Mouse (Mus musculus): Measurements from ENCODE around the gene Hivep3. TPM values are rescaled to one million over a fixed set of nuclear protein-coding genes. Genes with fewer than 3 reads are reported as not detected.

The Hivep3 gene
- total RNA-seq, 2 experiments from 2014 or later = 47.2 to 47.5 TPM

DNA sequence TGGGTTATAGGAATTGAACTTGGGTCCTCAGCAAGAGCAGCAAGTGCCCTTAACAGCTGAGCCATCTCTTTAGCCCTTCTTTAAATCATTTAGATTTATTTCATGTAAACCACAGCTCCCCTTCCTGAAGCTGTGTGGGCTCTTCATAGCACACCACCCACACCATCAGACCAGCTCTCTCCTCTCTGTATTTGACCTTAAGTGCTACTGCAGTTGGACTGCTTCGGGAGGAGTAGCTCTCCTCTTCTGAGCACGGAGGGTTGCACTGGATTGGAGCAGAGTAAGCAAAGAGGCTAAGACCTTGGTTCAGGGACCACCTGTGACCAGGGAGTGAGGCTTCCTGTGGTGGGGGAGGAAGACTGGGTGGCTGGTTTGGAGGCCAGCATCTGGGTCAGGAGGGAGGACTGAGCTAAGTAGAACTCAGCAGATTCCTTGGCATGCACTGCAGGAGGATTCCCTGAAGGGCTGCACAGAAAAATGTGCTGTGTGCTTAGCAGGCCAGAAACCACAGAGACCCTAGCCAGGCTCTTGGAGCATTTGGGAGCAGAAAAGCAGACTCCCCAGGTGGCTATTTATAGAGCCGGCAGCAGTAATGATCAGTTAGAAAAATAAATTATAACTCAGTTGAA, 132.4 kb downstream of the Hivep3 start:
- no peak for DNase-seq (ENCODE audit: low spot score in 2 of 2)

DNA sequence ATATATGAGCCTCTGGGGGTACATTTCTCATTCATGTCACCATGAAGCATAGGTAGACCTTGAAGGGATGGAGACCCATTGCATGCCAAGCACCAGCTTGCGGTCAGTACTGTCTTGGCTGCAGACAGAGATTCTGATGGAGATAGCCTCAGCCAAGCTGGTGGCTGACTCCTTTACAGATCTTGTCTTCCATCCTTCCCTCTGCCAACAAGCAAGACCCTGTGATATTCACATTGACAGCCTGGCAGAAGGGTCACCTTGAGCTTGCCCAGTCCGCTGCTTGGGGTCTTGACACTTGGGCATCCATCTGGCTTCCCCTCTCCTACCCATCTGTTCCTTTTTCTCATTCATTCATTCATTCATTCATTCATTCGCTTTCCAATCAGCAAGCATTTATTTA, 133.5 kb downstream of the Hivep3 start:
- no peak for DNase-seq (ENCODE audit: low spot score in 2 of 2)

DNA sequence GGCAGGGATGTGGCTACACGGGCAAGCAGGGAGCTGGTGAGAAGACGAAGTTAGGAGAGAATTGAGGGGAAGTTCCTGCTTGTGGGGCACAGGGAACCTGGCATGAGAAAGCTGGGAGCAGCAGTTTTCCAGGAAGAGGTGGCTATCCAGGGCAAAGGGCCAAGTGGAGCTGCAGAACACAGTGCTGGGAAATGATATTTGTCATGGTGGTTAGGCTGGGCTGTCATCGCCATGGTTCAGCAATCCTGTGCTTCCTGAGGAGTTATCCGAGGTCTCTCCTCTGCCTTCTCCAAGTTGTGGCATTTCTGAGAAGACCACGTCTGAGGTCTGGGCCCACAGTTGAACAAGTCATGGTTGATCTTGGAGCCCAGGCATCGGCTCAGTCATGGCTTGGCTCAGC, 136.8 kb downstream of the Hivep3 start:
- DNase-seq (ENCODE audit: low spot score in 2 of 2) = no peak

DNA sequence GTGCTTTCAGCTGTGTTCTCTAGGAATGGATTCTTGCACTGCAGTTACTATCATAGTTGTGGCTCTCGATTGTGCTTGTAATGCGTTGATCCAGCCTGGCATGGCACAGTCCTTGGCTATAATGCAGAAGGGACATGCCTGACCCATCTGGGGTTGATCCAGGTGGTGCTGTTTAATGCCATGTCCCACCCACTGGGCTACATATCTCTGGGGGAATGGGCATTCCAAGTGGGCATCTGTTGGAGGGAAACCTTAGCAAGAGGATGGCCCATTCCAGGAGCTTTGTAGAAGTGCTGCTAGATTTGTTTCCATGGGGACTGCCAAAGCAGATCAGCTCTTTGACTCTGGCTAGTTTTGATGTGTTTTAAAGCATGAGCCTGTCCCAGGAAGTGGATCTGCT, 137.9 kb downstream of the Hivep3 start:
- DNase-seq (ENCODE audit: low spot score in 2 of 2) = no peak

DNA sequence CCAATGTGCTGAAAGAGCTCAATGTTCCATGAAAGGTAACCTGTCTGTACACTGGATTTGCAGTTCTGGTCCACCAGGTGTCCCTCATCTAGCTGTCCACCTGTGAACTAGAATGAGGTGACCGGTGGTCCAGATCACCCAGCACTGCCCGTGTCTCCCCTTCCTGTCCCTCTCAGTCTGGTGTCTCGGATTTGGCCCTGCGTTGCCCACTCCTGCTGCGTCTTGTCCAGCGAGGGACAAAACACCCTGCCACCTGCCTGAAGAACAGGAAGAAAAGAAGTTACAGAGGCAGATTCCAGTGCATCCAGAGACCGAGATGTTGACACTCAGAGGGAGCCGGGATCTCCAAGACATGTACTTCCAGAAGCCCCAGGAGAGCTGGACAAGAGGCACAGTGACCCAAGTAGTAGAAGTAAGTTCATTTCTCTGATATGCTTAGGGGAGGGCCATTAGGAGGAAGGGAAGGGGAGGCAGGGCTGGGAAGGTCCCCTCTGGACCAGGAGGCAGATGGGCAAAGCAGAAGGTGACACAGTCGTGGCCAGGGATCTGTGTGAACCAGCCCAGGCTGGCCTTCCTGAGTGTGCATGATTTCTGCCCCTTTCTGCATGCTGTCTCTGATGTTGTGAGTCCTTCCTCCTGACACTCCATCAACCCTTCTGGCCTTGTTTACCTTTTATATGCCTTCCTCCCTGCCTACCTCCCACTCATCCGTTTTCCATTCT, 138.4 kb downstream of the Hivep3 start:
- no peak for DNase-seq (ENCODE audit: low spot score in 2 of 2)

DNA sequence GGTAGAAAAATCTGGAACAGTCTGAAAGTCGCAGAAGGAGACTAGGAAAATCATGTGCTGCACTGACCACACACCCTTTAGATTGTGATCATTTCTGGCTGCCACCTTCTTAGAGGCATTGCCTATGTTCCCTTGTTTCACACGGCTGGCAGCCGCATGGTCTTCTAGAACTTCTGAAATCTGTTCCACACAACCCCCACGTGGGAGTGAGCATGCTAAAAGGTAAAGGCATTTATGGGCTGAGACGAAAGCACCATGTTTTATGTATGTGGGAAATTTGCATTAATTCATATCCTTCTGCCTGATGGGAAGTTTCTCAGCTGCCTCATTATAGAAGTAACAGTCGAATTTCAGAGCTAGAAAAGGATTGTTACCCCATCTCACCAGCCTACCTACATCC, 140.4 kb downstream of the Hivep3 start:
- no peak for DNase-seq (ENCODE audit: low spot score in 2 of 2)

DNA sequence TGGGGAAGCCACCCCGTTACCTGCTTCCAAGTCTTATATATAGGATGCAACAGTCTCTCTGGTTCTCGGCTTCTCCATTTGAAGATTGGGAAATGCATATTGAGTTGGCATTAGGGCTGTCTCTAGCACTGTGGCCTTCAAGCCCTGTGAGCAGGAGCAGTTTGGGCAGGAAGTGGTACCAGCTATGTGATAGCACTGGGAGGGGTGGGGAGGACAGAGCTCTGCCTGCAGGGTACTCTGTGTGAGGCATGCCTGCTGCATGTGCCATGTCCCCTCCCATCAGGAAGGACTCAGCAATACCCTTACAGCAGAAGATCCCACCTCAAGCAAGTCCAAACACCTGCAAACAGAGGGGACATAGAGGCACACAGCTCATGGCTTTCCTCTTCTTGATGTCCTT, 142.0 kb downstream of the Hivep3 start:
- DNase-seq (ENCODE audit: low spot score in 2 of 2) = no peak

DNA sequence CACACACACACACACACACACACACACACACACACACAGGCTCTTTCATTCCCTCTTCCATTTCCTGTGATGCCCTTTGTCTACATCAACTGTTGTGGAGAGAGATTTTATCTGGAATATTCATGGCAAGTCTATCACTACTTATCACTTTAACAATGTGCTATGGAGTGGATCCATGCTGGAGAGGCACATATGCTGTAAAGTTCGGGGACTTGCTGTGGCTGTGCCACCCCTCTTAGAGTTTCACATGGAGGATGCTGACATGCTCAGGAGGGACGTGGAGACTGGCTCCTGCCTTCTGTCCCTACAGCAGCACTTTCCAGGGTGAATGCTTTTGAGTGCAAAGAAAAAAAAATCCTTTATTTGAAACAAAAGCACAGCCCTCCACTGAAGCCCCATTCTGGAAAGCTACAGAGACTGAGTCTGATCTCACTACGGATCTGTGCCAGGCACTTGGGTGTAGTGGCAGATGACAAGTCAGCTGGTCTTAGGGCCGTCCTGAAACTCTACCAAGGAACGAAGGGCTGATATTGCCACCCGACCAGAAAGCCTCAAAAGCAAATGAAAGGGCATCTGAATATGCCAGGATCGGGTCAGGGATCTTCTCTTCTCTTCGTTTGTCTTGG, 143.1 kb downstream of the Hivep3 start:
- no peak for DNase-seq (ENCODE audit: low spot score in 2 of 2)

DNA sequence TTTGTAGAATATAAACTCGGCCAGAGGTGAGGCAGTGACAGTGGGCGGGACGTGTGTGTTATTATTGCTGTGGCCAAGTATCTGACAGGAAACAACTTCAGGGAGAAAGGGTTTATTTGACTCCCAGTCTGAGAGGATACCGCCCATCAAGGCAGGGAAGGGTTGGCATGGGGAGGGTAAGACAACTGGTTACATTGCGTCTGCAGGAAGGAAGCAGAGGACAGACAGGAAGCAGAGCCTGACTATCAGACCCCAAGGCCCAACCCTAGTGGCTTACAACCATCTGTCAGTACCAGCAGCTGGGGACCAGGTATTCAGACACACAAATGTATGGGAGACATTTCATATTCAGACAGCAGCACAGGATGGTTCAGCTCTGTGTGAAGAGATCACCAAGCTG, 144.6 kb downstream of the Hivep3 start:
- no peak for DNase-seq (ENCODE audit: low spot score in 2 of 2)

DNA sequence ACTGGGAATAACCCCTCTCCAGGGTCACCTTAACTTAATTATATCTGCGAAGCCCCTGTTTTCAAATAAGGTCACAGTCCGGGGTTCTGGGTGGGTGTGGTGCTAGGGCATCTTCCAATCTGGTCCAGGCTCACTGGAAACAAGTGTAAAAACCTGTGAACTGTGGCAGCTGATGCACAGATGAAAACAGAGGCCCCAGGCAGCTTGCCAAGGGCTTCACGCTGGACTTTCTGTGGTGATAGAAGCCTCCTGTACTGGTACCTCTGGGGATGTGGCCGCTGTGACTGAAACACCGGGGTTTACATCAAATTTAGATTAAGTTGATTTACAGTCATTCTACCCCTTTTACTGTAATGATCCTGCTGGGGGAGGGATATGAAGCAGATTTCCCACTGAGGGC, 146.1 kb downstream of the Hivep3 start:
- no peak for DNase-seq (ENCODE audit: low spot score in 2 of 2)

DNA sequence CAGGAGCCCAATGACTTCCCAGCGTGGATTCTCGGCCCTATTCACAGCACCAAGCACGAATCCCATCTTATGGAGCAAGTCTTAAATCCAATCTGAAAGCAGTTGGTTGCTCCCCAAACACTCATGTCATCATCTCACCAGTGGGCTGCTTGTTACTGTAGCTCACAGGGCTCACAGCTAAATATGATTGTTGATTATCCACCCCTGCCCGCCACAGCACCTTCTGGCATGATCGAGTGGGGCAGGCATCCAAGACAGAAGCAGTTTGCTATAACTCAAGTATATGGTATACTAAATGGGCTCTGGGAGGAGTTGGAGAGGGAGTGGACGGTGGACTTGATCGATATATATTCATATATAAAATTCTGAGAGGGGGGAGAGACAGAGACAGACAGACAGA, 146.7 kb downstream of the Hivep3 start:
- no peak for DNase-seq (ENCODE audit: low spot score in 2 of 2)

DNA sequence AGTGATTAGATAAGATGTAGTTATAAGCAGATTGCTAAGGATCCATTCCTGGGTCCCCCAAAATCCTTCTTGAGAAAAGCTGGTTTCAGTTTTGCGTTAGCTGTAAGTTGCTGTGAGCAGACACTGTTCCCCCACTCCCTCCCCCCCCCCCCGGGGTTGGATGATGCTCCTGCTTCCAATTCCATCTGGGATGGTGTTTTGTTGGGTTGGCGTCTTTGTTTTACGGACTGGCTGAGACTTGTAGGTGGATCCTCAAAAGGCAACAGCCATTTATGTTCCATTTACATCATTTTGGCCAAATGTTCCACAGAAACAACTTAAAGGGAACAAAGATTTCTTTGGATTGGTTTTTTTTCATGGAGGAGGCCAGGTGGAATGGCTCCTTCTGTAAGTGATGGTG, 147.7 kb downstream of the Hivep3 start:
- DNase-seq (ENCODE audit: low spot score in 2 of 2) = no peak

DNA sequence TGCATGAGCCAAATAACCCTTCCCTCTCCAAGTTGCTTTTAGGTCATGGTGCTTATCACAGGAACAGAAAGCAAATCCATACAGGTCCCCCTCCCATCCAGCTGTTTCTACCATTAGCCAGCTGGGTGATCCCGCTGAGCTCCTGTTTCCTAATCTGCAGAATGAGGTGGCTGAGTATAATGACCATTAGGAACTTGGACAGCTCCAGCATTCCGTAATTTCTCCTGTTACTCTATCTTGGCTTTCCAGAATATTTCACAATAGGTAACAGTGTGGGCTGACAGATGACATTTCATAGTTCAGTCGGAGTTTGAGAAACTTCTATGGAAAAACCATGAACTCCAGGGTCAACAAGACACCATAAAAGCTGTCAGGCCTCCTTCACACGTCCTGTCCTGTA, 148.8 kb downstream of the Hivep3 start:
- no peak for DNase-seq (ENCODE audit: low spot score in 2 of 2)

DNA sequence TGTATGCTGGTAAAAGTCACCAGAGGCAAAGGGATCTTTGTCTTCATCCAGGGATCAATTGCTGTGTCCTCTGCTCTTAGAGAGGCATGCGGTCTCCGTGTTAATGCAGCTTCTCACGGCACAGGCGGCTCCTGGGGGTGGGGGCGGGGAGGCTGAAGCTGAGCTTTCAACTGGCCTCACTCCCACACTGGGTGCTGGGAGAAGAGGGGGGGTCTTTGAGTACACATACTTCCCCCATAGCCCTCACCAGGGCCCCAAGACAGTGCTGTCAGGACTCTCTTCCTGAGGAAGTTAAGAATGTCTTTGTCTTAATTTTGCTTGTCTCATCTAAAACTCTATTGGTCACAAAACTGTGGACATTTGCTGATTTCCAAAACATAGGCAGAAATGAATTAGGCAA, 149.2 kb downstream of the Hivep3 start:
- DNase-seq (ENCODE audit: low spot score in 2 of 2) = no peak

DNA sequence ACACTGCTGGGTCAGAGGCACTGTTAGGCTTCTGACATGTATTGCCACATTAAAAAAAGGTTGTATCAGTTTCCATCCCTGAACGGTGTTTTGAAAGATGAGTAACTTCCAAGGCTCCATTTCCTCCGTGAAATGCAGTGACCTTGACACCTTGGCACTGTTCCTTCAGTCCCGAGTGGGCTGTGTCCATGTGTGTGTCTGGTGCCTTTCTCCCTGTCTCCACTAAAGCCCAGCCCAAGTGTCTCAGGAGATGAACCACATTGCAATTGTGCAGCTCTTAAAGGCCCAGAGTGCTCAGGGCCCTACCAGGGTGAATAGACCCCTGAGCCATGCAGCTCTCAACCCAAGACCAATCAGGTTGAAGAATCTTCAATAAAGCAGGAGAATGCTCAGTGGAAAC, 153.0 kb downstream of the Hivep3 start:
- DNase-seq (ENCODE audit: low spot score in 2 of 2) = no peak

DNA sequence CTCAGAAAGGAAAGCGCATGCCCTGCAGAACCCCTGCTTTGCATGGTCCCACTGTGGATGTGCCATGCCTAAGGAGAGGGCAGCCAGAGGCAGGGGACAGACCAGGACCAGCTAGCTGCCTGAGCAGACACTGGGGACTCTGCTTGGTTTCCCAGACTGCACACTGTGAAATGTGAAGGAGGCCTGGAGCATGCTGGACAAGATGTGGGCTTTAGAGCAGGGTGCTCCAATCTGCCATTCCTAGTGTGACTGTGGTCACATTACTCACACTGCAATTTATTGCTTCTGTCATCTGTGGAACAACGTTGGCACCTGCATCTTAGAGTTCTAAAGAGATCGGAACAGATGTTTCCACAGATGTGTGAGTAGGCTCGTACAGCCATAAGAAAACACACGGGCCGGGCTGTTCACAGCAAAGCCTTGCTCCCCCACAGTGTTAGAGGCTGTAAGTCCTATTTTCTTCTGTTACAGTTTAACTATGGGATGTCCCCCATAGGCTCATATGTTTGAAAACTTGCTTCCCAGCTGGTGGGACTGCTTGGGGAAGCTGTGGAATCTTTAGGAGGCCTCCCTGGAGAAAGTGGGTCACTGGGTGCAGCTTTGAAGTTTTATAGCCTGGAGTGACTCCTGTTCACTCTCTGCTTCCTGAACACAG, 154.1 kb downstream of the Hivep3 start:
- no peak for DNase-seq (ENCODE audit: low spot score in 2 of 2)

DNA sequence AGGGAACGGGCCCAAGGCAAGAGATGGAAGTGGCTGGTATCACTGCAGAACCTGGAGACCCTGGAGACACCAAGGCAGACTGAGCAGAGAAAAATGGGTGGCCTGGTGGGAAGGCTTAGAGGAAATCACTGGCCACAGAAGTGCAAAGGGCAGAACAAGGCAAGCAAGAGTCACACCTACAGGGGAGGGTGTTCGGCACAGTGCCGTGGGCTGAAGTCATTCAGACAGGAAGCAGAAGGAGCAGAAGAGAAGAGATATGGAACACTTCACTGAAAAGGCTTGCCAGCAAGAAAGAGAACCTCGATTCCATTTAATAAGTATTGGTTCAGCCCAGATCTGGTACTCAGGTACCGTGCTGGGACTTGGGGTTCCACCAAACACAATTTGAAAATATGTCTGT, 156.2 kb downstream of the Hivep3 start:
- no peak for DNase-seq (ENCODE audit: low spot score in 2 of 2)

DNA sequence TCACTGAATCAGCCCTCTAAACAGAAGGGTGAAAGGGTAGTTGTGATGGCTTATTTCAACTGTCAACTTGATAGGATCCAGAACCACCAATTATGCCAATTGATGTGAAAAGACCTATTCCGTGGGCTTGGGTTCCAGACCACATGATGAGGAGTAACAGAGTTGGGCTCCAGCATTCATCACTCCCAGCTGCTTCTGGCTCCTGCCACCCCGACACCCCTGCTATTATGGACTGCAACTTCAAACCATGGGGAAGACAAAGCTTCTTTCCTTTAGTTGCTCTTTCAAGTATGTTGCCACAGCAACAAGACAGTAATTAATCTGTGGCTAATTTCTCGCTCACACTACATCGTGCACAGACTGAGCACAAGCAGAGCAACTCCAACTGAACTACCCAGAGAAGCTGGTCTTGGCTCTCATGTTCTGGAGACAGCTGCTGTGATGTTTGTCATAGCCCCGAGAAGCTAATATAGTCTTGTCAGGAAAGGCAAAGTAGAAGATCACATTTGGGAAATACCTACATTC, 159.7 kb downstream of the Hivep3 start:
- DNase-seq (ENCODE audit: low spot score in 2 of 2) = no peak

DNA sequence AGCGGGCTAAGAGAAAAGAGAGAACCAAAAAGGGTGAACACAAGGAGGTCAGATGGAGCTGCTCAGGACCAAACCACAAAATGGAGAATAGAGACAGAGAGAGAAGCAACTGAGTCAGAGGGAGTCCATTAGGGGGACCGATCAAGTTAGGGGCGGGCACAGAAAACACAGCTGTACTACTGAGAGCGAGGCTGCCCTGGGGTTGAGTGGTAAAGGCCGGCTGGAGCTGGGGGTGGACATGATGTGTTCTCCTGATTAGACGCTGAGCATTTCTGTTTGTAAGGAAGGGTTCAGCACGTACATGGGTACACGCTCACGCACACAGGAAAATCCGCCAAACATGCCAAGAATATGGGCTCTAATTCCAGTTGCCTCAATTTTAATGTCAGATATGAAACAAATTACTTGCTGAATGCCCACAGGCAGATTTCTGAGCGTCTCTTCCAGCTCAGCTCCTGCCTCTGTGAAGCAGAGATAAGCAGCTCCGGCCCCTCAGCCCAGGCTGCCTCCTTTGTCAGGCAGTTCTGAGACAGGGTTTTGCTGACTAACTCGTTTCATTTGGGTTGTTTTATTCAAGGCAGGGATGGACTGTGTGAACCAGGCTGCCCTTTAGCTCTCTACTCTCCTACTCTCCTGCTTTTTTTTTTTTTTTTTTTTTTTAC, 161.3 kb downstream of the Hivep3 start:
- DNase-seq (ENCODE audit: low spot score in 2 of 2) = no peak

DNA sequence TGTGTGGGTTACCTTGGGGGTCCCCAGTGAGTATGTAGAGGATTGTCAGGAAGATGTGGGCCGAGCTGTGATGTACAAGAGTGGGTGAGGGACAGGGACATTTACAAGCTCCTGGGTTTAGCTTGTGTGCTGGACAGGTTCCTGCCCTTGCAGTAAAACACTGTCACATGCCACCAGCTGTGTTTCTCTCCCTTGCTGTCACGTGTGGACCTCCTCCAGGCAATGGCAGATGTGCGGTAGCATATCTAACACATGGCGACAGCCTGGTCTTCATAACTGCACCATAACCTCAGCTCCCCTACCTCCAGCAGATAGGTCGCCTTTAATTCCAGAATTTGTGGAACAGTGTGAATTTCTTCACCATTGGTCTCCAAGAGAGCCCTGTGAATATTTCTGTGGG, 161.9 kb downstream of the Hivep3 start:
- no peak for DNase-seq (ENCODE audit: low spot score in 2 of 2)

DNA sequence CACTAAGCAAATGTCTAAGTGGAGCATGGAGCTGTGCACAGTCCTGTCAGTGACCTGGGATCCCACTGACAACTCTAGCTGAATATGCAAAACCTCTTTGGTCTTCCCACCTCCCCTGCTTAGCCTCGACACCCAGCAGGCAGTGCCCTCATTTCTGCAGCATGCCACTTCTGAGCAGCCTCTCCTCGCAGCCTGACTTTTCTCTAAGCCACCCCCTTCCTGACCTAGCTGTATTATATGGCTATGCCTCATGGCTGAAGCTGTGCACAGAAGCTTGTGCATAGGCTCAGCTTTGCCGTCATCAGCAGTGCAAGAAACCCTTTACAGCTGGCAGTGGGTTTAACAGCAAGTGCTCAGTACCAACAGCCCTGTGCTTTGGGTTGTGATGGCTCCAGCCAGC, 163.0 kb downstream of the Hivep3 start:
- DNase-seq (ENCODE audit: low spot score in 2 of 2) = no peak

All from layer of hippocampus, adult 18-20 months (tissue).